Mouse (Mus musculus) lung, adult 2 months (tissue): Measurements from ENCODE around the gene Actr3b.

Source experiments
- CTCF ChIP-seq: fragments of 200-500 bp; IDR thresholded peaks from 2 replicates; pipeline ENCODE4 v1.5.1; 2011; ENCODE audit warnings: mild to moderate bottlenecking, low read length, control low read depth; ENCODE audit not compliant: insufficient read depth
- POLR2A ChIP-seq: fragments of 200-500 bp; IDR thresholded peaks from 2 replicates; pipeline ENCODE4 v1.6.1; 2011; ENCODE audit warnings: low read depth, mild to moderate bottlenecking, control low read depth, low read length, borderline replicate concordance; ENCODE audit errors: extremely low read depth

DNA sequence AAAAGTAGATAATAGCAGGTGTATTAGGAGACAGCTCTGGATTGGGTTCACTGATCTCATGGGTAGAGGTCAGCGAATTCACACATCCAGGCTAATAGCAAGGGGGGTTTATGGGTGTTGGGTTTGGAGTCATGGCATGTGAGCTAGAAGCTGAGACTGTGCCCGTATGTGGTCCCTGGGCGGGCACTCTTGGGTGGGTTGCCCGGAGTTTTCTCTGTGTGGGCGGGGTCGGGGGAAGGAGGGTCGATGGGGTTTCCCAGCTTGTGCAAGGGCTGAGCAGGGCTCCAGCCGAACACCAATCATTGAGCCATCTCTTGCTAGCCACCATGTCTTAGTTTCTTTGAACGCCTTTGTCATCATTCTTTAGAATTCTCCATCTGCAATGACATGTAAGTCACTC, 12.7 kb downstream of the Actr3b start:
- no peak for TF ChIP-seq CTCF
- TF ChIP-seq POLR2A = no peak
